Mouse (Mus musculus) kidney, adult 2 months (tissue): ENCODE results near the gene Gpr107.

Experiments used
- CTCF ChIP-seq: fragments of 200-500 bp; conservative IDR thresholded peaks from 2 replicates; pipeline ENCODE4 v1.5.1; 2011; ENCODE audit warnings: low read depth, mild to moderate bottlenecking, control low read depth, low read length, moderate library complexity, mixed read lengths; ENCODE audit not compliant: insufficient read depth, insufficient read length
- POLR2A ChIP-seq: fragments of 200-500 bp; IDR thresholded peaks from one replicate; pipeline ENCODE4 v1.6.1; 2011; ENCODE audit warnings: low read depth, low read length, control low read depth

GRCm38 (mm10) chr2:31198621-31199020 lies 46.5 kb downstream of the Gpr107 start:
- TF ChIP-seq POLR2A (no peak), CTCF (no peak)
